Mouse (Mus musculus) CD4-positive, CD25-positive, alpha-beta regulatory T cell, adult 2 months (primary cell): ENCODE measurements around the gene Tbc1d9.
A peak's percentile ranks its signal among the peaks of the same experiment; 100 is the strongest.

Experiments
- DNase-seq: peaks from one replicate; pipeline ENCODE4 v3.0.0-alpha.2; 2012; ENCODE audit warnings: low read depth, low spot score

The Tbc1d9 gene

GRCm38 (mm10) chr8:83178228-83178742, 13.1 kb downstream of the Tbc1d9 start:
- DNase-seq, result no peak

GRCm38 (mm10) chr8:83181851-83182482, 16.8 kb downstream of the Tbc1d9 start:
- DNase-seq, result no peak

GRCm38 (mm10) chr8:83182784-83183183, 17.6 kb downstream of the Tbc1d9 start:
- DNase-seq, result no peak

GRCm38 (mm10) chr8:83186376-83186775, 21.2 kb downstream of the Tbc1d9 start:
- DNase-seq, result no peak

GRCm38 (mm10) chr8:83187363-83187962, 22.3 kb downstream of the Tbc1d9 start:
- DNase-seq, result no peak

GRCm38 (mm10) chr8:83189538-83190095, 24.5 kb downstream of the Tbc1d9 start:
- DNase-seq, result no peak

- no peak for DNase-seq
Observed at GRCm38 (mm10) chr8:83196088-83196487, 30.9 kb downstream of the Tbc1d9 start.

- no peak for DNase-seq
Observed at GRCm38 (mm10) chr8:83199715-83200114, 34.6 kb downstream of the Tbc1d9 start.

- DNase-seq, result peak; percentile 6
Observed at GRCm38 (mm10) chr8:83200191-83201177, 35.3 kb downstream of the Tbc1d9 start.

- no peak for DNase-seq
Observed at GRCm38 (mm10) chr8:83202946-83203345, 37.8 kb downstream of the Tbc1d9 start.

GRCm38 (mm10) chr8:83205907-83206306, 40.8 kb downstream of the Tbc1d9 start:
- no peak for DNase-seq

GRCm38 (mm10) chr8:83209581-83209980, 44.4 kb downstream of the Tbc1d9 start:
- no peak for DNase-seq

- no peak for DNase-seq
Observed at GRCm38 (mm10) chr8:83210676-83211075, 45.5 kb downstream of the Tbc1d9 start.

GRCm38 (mm10) chr8:83215065-83215464, 49.9 kb downstream of the Tbc1d9 start:
- no peak for DNase-seq

- no peak for DNase-seq
Observed at GRCm38 (mm10) chr8:83216520-83216919, 51.4 kb downstream of the Tbc1d9 start.

GRCm38 (mm10) chr8:83217196-83217595, 52.0 kb downstream of the Tbc1d9 start:
- no peak for DNase-seq

GRCm38 (mm10) chr8:83217891-83218290, 52.7 kb downstream of the Tbc1d9 start:
- DNase-seq, result no peak

GRCm38 (mm10) chr8:83219392-83219791, 54.2 kb downstream of the Tbc1d9 start:
- DNase-seq, result no peak

- no peak for DNase-seq
Observed at GRCm38 (mm10) chr8:83220746-83221145, 55.6 kb downstream of the Tbc1d9 start.

- DNase-seq, result no peak
Observed at GRCm38 (mm10) chr8:83224754-83225416, 59.7 kb downstream of the Tbc1d9 start.

- DNase-seq, result no peak
Observed at GRCm38 (mm10) chr8:83225598-83225997, 60.4 kb downstream of the Tbc1d9 start.
